Mouse (Mus musculus) stomach, postnatal 0 days (tissue): Measurements from ENCODE around the gene Cfap77.

ENCODE experiments used
- CTCF ChIP-seq: IDR thresholded peaks from 2 replicates; pipeline ENCODE4 v1.5.1; 2016; ENCODE audit warnings: antibody characterized with exemption, low read depth, mild to moderate bottlenecking, moderate library complexity
- EP300 ChIP-seq: optimal IDR thresholded peaks from 2 replicates; pipeline ENCODE3; 2016; ENCODE audit warnings: antibody characterized with exemption

- no peak for TF ChIP-seq CTCF
- no peak for TF ChIP-seq EP300
Observed at GRCm38 (mm10) chr2:28915768-28916512, 138.9 kb downstream of the Cfap77 start.
